Mouse (Mus musculus) myocyte (in vitro differentiated cells): ENCODE results near the gene Sphk1. TPM values are rescaled to one million over a fixed set of nuclear protein-coding genes. Genes with fewer than 3 reads are reported as not detected.
"Not testable (repeated sequence)": the region's sequence is repeated elsewhere in the genome, so short reads cannot be mapped to it uniquely, and the experiment has no call there.

Source experiments
- H3K27me3 ChIP-seq: one replicate; pipeline ENCODE4 v1.6.1; 2011; ENCODE audit not compliant: control insufficient read depth, insufficient read depth, insufficient read length
- H3K36me3 ChIP-seq: one replicate; pipeline ENCODE4 v1.6.1; 2011; ENCODE audit not compliant: control insufficient read depth, insufficient read depth
- H3K4me2 ChIP-seq: one replicate; pipeline ENCODE4 v1.6.1; 2011; ENCODE audit warnings: low read depth, control low read depth
- H3K4me3 ChIP-seq: one replicate; pipeline ENCODE4 v1.5.1; 2011; ENCODE audit warnings: mild to moderate bottlenecking, control low read depth, moderate library complexity
- H3K79me2 ChIP-seq: one replicate; pipeline ENCODE4 v1.6.1; 2011; ENCODE audit not compliant: control insufficient read depth, insufficient read depth
- H3ac ChIP-seq: one replicate; pipeline ENCODE4 v1.6.1; 2011; ENCODE audit not compliant: control insufficient read depth, insufficient read length
- CEBPB ChIP-seq: IDR thresholded peaks from 2 replicates; pipeline ENCODE4 v1.6.1; 2011; ENCODE audit warnings: mild to moderate bottlenecking, moderate library complexity; ENCODE audit not compliant: poor library complexity, insufficient read depth, severe bottlenecking
- E2F4 ChIP-seq: IDR thresholded peaks from one replicate; pipeline ENCODE4 v1.6.1; 2011; ENCODE audit warnings: mild to moderate bottlenecking, control low read depth, moderate library complexity; ENCODE audit not compliant: insufficient read depth
- MAX ChIP-seq: IDR thresholded peaks from one replicate; pipeline ENCODE4 v1.6.1; 2011; ENCODE audit warnings: low read depth, mild to moderate bottlenecking, control low read depth
- MYOD1 ChIP-seq, 3 experiments: IDR thresholded peaks; one replicate each; pipeline ENCODE4 v1.6.1; 2011; ENCODE audit warnings: control low read depth in 2 of 3, low read depth in 2 of 3, mild to moderate bottlenecking in 2 of 3, moderate library complexity in 1 of 3; ENCODE audit not compliant: insufficient read length in 2 of 3, control insufficient read depth in 1 of 3
- MYOG ChIP-seq, 3 experiments: IDR thresholded peaks; one replicate each; pipeline ENCODE4 v1.6.1; 2011; ENCODE audit warnings: control low read depth in 2 of 3, low read depth in 2 of 3, mild to moderate bottlenecking in 2 of 3; ENCODE audit not compliant: insufficient read length in 2 of 3, control insufficient read depth in 1 of 3, insufficient read depth in 1 of 3
- POLR2A ChIP-seq: IDR thresholded peaks from one replicate; pipeline ENCODE4 v1.6.1; 2011; ENCODE audit warnings: low read depth, mild to moderate bottlenecking, control low read depth, moderate library complexity; ENCODE audit not compliant: insufficient read length
- POLR2AphosphoS2 ChIP-seq: IDR thresholded peaks from one replicate; pipeline ENCODE4 v1.6.1; 2011; ENCODE audit warnings: low read depth, control low read depth; ENCODE audit not compliant: insufficient read length
- REST ChIP-seq: IDR thresholded peaks from one replicate; pipeline ENCODE4 v1.6.1; 2011; ENCODE audit warnings: mild to moderate bottlenecking, control low read depth, moderate library complexity; ENCODE audit not compliant: insufficient read depth, insufficient read length
- SRF ChIP-seq: IDR thresholded peaks from one replicate; pipeline ENCODE4 v1.6.1; 2011; ENCODE audit warnings: low read depth; ENCODE audit not compliant: control insufficient read depth, insufficient read length
- TCF12 ChIP-seq: IDR thresholded peaks from one replicate; pipeline ENCODE4 v1.6.1; 2011; ENCODE audit warnings: mild to moderate bottlenecking, control low read depth; ENCODE audit not compliant: poor library complexity, insufficient read depth, severe bottlenecking
- TCF3 ChIP-seq: IDR thresholded peaks from one replicate; pipeline ENCODE4 v1.6.1; 2011; ENCODE audit warnings: low read depth, control low read depth; ENCODE audit not compliant: insufficient read length
- USF1 ChIP-seq: IDR thresholded peaks from one replicate; pipeline ENCODE4 v1.6.1; 2011; ENCODE audit warnings: low read depth, mild to moderate bottlenecking, control low read depth, moderate library complexity
- polyA plus RNA-seq: library from polyadenylated mRNA; unstranded; fragments of >200 nt; fragmentation: generic; extraction: Trizol; gene quantifications from one replicate; pipeline ENCODE4 v1.2.1, GENCODE M21; 2012; ENCODE audit warnings: missing spikeins

Gene Sphk1
- polyA plus RNA-seq, 1 experiment, result 24.5 TPM

DNA sequence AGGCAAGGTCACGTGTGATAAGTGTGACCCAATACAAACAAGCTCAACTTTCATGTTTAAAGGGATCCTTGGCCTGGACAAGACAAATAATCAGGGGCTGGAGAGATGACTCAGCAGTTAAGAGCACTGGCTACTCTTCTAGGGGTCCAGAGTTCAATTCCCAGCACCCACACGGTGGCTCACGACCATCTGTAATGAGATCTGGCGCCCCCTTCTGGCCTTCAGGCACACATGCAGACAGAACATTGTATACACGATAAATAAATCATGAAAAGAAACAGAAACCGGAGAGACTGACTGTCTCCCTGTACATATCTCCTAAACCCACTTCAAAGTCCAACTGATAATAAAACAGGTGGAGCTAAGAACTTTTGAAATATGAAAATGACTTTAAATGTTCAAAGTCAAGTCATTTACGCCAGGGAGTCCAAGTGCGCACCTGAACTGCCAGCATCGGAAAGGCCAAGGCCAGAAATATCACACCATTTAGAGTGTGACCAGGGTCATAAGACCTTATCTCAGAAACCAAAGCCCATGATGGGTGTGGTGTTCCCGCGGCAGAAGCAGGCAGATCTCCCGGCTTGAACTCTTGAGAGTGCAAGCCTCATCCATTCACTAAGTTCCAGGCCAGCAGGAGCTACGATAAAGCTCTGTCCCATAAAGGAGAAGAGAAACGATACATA, 41.9 kb upstream of the Sphk1 start:
- Histone ChIP-seq H3K4me3 (peak overlapping the region; percentile 73), H3K27me3 (no peaks in the 10 kb centered on the region), H3ac (peak overlapping the region; percentile 72), H3K4me2 (peak overlapping the region; percentile 78), H3K36me3 (peaks cover 15% of the 10 kb centered on the region), H3K79me2 (peaks cover 15% of the 10 kb centered on the region)
- no peak for TF ChIP-seq TCF12
- no peak for TF ChIP-seq MYOG (IDR thresholded peaks at IDR 0.05; ENCODE audit: control insufficient read depth in 1 of 3, insufficient read depth in 1 of 3, insufficient read length in 2 of 3, low read depth in 2 of 3)
- TF ChIP-seq REST, result no peak
- TF ChIP-seq TCF3, result no peak

DNA sequence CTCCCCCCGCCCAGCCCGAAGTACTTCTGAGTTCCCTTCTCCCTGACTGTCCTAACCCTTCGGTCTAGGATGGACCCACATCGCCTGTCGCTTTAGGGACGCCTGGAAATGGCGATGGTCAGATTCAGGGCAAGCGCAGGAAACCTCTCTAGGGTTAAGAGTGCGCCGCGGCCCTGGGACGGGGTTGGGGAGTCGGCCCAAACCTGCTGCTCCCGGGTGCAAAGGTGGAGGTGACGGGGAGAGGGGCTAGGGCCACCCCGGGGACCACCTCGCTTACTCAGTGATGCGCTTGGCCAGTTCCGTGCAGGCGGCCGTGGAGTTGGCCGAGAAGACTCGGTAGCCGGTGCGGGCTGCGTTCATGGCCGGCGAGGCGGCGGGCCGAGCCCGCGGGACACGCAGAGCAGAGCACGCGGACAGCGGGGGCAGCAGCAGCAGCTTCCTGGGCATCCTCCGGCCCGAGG, 40.9 kb upstream of the Sphk1 start:
- TF ChIP-seq TCF12, result no peak
- no peak for TF ChIP-seq SRF
- no peak for TF ChIP-seq MYOD1 (IDR thresholded peaks at IDR 0.05; ENCODE audit: control insufficient read depth in 1 of 3, insufficient read length in 2 of 3, low read depth in 2 of 3)
- no peak for TF ChIP-seq MYOG (IDR thresholded peaks at IDR 0.05; ENCODE audit: control insufficient read depth in 1 of 3, insufficient read depth in 1 of 3, insufficient read length in 2 of 3, low read depth in 2 of 3)
- TF ChIP-seq TCF3, result no peak
- no peak for TF ChIP-seq E2F4
- no peak for TF ChIP-seq REST
- no peak for TF ChIP-seq MAX
- TF ChIP-seq USF1, result no peak
- TF ChIP-seq POLR2A, result no peak
- TF ChIP-seq POLR2AphosphoS2, result no peak
- TF ChIP-seq CEBPB, result no peak
- Histone ChIP-seq H3K36me3 (peaks cover 14% of the 10 kb centered on the region), H3K4me2 (peak overlapping the region; percentile 78), H3K79me2 (peaks cover 15% of the 10 kb centered on the region), H3K27me3 (no peaks in the 10 kb centered on the region), H3K4me3 (peak overlapping the region; percentile 73), H3ac (peak overlapping the region; percentile 72)

DNA sequence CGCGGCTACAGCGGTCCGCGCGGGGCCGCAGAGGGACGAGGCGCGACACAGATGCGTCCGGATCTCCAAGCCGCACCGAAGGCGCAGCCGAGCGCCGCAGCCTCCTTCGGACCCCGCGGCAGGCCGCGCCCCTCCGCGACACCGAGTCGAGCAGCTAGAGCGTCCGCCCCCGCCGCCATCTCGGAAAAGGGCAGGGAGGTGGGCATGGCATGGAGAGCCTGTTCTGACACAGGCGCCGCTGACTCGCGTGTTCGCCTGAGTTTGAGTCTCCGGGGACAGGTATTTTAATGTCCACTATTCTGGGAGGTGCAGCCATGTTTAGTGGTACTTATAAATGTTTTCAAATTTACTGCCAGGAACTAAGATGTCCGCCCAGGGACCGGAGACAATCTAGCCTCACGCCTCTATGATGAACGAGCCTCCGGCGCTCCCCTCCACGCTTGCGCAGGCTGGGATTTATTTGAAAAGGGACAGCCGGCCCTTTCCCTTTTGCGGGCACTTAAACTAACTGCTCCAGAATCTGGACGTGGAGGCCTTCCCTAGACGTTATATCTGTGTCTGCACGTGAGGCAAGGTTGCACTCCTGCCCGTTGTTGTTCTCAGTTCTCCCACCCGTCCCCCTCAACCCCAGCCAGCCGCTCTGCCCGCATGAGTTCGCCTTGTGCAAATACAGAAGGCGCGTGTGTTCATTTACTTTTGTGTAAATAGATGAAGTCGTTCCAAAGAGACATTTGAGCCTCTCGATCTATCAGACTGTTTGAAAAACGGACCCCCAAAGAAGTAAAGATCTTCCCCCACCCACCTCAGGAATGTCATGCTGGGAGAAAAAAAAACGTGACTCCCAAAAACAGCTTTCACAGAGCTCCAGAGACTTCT, 40.3 kb upstream of the Sphk1 start:
- H3K79me2 ChIP-seq, result peaks cover 15% of the 10 kb centered on the region
- H3K4me2 ChIP-seq, result peak overlapping the region; percentile 90
- H3K27me3 ChIP-seq, result no peaks in the 10 kb centered on the region
- peaks cover 7% of the 10 kb centered on the region for H3K36me3 ChIP-seq
- peak in 1 of 3 experiments; percentile 1 for TF ChIP-seq MYOD1 (IDR thresholded peaks at IDR 0.05; ENCODE audit: control insufficient read depth in 1 of 3, insufficient read length in 2 of 3, low read depth in 2 of 3)
- TF ChIP-seq SRF, result no peak
- TF ChIP-seq POLR2AphosphoS2, result peak; percentile 98
- TF ChIP-seq POLR2A, result peak; percentile 98
- peak in 1 of 3 experiments; percentile 28 for TF ChIP-seq MYOG (IDR thresholded peaks at IDR 0.05; ENCODE audit: control insufficient read depth in 1 of 3, insufficient read depth in 1 of 3, insufficient read length in 2 of 3, low read depth in 2 of 3)
- peak overlapping the region; percentile 73 for H3K4me3 ChIP-seq
- peak overlapping the region; percentile 72 for H3ac ChIP-seq

DNA sequence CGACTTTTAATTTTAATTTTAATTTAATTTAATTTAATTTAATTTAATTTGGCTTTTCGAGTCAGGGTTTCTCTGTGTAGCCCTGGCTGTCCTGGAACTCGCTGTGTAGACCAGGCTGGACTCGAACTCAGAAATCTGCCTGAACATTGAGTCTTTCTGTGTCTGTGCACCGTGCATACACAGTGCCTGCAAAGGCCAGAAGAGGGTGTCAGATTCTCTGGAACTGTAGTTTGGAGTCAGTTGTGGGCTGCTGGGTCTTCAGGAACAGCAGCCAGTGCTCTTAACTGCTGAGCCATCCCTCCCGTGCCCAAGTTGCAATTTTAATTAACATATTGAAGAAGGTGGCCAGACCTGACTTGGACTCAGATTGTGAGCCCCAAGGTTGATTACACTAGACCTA, 39.4 kb upstream of the Sphk1 start:
- H3K27me3 ChIP-seq, result no peaks in the 10 kb centered on the region
- no peak for TF ChIP-seq TCF3
- no peak for TF ChIP-seq MYOD1 (IDR thresholded peaks at IDR 0.05; ENCODE audit: control insufficient read depth in 1 of 3, insufficient read length in 2 of 3, low read depth in 2 of 3)
- TF ChIP-seq USF1, result no peak
- no peak for TF ChIP-seq CEBPB
- no peak for TF ChIP-seq E2F4
- TF ChIP-seq SRF, result no peak
- no peak for TF ChIP-seq MAX
- no peak for TF ChIP-seq TCF12
- no peak for TF ChIP-seq POLR2A
- TF ChIP-seq MYOG (IDR thresholded peaks at IDR 0.05; ENCODE audit: control insufficient read depth in 1 of 3, insufficient read depth in 1 of 3, insufficient read length in 2 of 3, low read depth in 2 of 3), result no peak
- TF ChIP-seq REST, result no peak
- peak overlapping the region; percentile 73 for H3K4me3 ChIP-seq
- H3ac ChIP-seq, result peak overlapping the region; percentile 72
- H3K79me2 ChIP-seq, result peaks cover 15% of the 10 kb centered on the region
- peaks cover 3% of the 10 kb centered on the region for H3K36me3 ChIP-seq
- H3K4me2 ChIP-seq, result peak overlapping the region; percentile 90

DNA sequence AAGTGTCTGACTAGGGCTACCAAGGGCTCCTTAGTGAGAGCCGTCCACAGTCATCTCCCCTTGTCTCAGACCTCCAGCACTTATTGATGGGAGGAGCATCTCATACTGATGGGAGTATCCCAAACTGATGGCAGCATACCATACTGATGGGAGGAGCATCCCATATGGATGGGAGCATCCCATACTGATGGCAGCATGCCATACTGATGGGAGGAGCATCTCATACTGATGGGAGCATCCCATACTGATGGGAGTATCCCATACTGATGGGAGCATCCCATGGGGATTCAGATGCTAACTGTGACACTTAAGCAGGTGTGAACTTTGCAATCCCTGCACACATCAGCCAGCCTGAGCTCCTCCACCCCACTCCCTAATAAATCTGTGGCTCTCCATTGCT, 38.2 kb upstream of the Sphk1 start:
- H3K4me3 ChIP-seq, H3ac ChIP-seq, H3K27me3 ChIP-seq, H3K4me2 ChIP-seq, H3K36me3 ChIP-seq: not testable (repeated sequence)
- H3K79me2 ChIP-seq, result peaks cover 11% of the 10 kb centered on the region
